Mouse (Mus musculus) cortical plate, adult 2 months (tissue): ENCODE measurements around the gene Ryr3.

Experiments
- CTCF ChIP-seq: fragments of 200-500 bp; IDR thresholded peaks from 2 replicates; pipeline ENCODE4 v1.5.1; 2011; ENCODE audit warnings: mild to moderate bottlenecking, control low read depth, low read length; ENCODE audit not compliant: insufficient read depth; ENCODE audit errors: extremely low read depth
- POLR2A ChIP-seq: fragments of 200-500 bp; IDR thresholded peaks from 2 replicates; pipeline ENCODE4 v1.6.1; 2011; ENCODE audit warnings: mild to moderate bottlenecking, low read length, control low read depth; ENCODE audit not compliant: insufficient read depth; ENCODE audit errors: extremely low read depth

- TF ChIP-seq CTCF (peak; percentile 70), POLR2A (no peak)
Measured at GRCm38 (mm10) chr2:112812637-112813402, 404.1 kb downstream of the Ryr3 start.
